Mouse (Mus musculus): ENCODE measurements around the gene Olfr551.
A peak's percentile ranks its signal among the peaks of the same experiment; 100 is the strongest.
"Not testable (repeated sequence)": the region's sequence is repeated elsewhere in the genome, so short reads cannot be mapped to it uniquely, and the experiment has no call there.

The Olfr551 gene

GRCm38 (mm10) chr7:102591786-102592185 lies at the start of gene Olfr551:
Olfr551 (minus strand) TSS chr7:102591886.
- no peak for DNase-seq

GRCm38 (mm10) chr7:102638132-102638531 lies 46.4 kb upstream of the Olfr551 start, which contains the start of gene Olfr554:
Olfr554 (plus strand) TSS chr7:102638432.
- no peak for DNase-seq

DNA sequence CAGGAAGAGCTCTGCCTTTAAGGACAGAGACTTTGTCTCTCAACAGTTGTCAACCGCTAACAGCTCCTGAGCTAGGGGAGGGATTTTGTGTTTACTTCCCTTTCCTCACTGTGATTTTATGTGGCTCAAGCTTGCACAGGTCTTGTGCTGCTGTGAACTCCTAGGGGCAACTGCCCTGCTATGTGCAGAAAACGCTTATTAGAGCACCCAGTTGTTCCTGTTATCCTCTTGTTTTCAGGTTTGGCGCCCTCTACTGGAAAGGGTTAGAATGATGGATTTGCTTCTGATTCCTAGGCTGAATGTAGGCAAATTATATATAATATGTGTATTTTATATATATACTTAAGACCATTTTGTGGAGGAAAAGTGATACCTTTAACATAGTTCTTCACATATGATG lies 45.0 kb upstream of the Olfr551 start:
- peak in 1 of 2 experiments; percentile 23 for DNase-seq

GRCm38 (mm10) chr7:102620368-102620767 lies 28.7 kb upstream of the Olfr551 start:
- not testable (repeated sequence) for DNase-seq

DNA sequence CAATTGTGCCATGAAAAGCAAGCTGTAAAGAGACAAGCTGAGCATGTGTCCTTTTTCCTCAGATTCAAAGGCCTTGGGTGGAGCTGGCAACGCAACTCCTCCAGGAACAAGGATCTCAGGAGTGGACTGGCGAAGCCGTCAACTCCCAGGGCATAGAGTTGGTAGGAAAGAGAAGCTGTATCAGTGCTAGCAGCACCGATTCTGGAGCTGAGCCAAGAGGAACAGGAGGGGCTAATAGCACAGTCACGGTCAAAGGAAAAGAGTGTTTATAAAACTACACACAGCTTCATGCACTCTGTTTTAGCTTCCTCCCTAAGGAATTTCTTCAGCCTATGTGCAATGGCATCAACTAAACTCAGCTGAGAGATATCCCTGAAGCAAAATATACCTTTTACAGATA lies 27.9 kb upstream of the Olfr551 start:
- no peak for DNase-seq

- no peak for DNase-seq
These were observed 26.4 kb upstream of the Olfr551 start, which contains the start of gene Olfr553 for GRCm38 (mm10) chr7:102618118-102618517. Olfr553 (minus strand) TSS chr7:102618218.

GRCm38 (mm10) chr7:102597378-102598031 lies 5.8 kb upstream of the Olfr551 start, which contains the start of gene Olfr552:
Olfr552 (plus strand) TSS chr7:102597770.
- DNase-seq, result no peak

DNA sequence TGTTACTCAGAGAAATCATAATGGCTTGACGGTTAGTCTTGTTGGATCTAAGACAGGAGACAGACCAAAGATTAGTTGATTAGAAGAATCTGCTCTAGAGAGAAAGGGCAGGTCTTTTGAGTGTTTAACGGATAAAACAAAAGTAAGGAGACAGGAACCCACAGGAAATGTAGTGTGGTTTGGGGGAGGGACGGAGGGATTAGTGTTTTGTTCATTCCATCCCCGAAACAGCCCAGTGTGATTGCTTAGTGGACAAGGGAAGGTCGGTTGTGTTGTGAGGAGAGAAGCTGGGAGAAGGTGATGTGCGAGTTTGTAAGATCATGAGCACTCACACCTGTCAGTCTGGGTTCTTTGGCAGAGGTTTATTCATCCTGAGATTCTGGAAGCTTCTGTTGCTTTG lies 15.7 kb downstream of the Olfr551 start:
- no peak for DNase-seq

GRCm38 (mm10) chr7:102573174-102573830 lies 18.4 kb downstream of the Olfr551 start:
- DNase-seq, result no peak

- DNase-seq, result no peak
These were observed 20.5 kb downstream of the Olfr551 start, which contains the start of gene Olfr550 for GRCm38 (mm10) chr7:102571142-102571541. Olfr550 (plus strand) TSS chr7:102571442.

GRCm38 (mm10) chr7:102566219-102566618 lies 25.5 kb downstream of the Olfr551 start:
- no peak for DNase-seq

GRCm38 (mm10) chr7:102564999-102565997 lies 26.4 kb downstream of the Olfr551 start, which contains the start of gene Trim21:
Trim21 (minus strand) TSS chr7:102565486.
- DNase-seq, result peak; percentile 85 to 89

DNA sequence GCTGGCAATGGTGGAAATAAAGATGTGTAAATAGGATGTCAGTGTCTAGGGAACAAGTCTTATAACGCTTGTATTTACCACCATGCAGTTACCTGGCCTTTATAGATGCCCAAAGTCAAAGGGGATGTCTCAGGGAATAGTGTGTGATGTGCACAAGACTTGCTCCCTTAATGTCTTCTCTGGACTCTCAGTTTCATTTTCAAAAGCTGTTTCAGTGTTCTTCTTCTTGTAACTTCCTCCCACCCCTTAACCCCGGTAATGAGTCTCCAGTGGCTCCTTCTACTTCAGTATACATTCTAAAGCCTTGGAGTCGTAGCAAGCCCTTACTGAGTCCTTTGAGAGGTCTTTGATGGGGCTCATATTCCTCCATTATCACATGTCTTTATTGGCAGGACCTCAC lies 38.4 kb downstream of the Olfr551 start:
- DNase-seq, result no peak

DNA sequence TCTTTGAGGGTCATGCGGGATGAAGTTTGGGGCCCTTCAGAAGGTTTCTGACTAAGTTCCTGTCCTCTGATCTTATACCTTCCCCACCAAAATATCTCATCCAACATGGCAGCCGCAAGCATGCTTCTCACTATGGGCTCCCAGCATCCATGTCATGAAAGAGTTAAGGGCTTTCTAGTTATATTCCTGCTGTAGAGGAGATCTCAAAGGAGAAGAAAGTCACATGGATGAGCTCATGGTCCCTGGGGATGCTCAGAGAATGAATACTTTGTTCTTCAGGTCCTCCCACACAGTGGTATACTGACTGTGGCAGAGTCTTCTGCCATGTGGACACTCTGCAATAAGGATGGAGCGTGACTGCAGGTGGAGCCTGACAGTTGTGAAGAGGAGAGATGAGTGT lies 42.1 kb downstream of the Olfr551 start, which contains the start of gene Olfr549:
Gene Olfr549 (plus strand): TSS at position 301 of the 400 bp plus-strand sequence.
- DNase-seq, result no peak

DNA sequence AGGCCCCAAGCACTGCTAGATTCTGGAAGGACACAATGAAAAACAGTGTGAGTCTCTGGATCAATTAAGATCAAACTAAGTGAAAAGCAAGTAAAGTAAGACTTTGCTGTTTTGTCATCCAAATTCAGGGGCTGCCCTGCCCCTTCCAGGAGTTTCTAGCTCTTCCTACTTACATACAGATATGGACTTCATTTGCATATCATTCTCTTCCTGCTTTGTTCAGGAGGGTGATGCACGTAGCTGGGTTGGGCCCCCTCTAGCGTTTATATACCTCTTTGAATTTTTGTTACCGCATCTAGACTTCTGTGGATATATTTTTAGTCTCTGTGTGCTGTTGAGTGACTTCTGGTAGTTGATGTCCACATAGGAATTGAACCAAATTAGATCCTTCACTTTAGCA lies 50.4 kb downstream of the Olfr551 start:
- DNase-seq, result no peak

DNA sequence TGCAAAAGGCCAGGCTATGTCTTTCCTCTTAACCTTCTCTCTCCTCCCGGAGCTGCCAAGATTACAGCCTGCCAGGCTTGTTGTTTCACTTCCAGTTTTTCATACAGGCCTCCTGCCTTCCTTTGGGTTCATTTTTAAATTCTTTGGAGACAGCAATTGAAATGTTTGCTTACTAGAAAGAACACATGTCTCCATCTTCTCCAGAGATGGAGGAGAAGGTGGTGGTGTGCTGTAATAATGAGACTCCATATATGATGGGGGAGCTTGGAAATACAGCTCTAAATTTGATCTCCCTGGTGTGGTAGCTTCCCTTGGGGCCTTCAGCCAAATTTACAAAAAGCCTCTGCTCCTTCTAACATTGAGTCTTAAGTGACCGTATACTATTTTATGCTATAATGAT lies 51.1 kb downstream of the Olfr551 start, which contains the start of gene Olfr548-ps1:
Gene Olfr548-ps1 (plus strand): TSS at position 301 of the 400 bp plus-strand sequence.
- DNase-seq, result no peak

DNA sequence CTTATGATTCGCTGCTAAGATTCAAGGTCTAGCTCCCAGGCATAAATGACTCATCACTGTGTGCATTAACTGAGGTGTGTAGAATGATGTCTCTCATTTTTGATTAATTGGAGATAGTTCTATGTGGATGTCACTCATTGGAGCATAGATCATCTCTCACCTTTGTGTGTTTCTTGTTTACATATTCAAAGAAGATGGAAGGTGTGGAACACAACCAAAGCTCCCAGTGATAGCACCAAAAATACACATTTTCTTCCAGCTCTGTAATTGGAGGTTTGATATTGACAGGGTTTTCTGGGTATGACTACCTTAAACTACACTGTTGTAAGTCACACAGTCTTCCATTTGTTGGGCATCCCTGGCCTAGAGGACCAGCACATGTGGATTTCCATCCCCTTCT lies 57.2 kb downstream of the Olfr551 start, which contains the start of gene Olfr547:
Gene Olfr547 (plus strand): TSS at position 301 of the 400 bp plus-strand sequence.
- no peak for DNase-seq

All from thymus, postnatal 36 days (tissue).